Mouse (Mus musculus): ENCODE data around the gene Gm10912.

DNA sequence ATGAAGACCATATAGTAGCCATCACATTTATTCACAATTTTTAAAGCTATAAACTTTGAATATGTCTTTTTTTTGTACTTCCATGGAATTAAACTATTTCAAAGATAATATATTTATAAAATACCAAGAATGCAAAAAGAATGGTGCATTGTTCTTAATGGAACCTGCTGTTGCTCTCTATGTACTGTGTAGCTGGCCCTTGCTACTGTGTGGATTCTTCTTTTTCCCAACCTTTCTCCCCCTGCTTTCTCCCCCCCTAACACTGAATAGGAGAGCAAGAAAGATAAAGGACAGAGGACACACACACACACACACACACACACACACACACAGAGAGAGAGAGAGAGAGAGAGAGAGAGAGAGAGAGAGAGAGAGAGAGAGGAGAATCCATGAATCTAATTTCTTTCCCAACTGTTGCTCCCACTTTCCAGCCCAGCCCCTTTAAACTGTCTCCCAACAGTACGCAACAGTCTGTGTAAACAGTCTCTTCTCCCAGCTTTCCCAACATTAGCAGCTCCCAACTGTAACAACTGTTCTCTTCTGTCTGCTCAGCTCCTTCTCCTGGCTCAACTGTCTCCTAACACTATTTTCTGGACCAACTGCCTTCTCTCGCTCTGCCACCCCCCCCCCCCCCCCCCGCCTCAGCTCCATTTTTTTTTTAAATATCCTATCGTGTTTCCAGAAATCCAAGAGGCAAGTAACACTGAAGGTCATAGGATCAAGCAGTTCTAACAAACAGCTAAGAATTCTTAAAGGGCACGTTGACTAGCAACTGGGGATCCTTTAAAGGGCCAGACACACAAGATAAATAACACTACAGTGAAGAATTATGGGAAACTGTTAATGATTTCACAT lies 21.8 kb upstream of the Gm10912 start:
- TF ChIP-seq CTCF (IDR thresholded peaks at IDR 0.05; ENCODE audit: borderline replicate concordance, insufficient read depth, low read length), result no peak
- TF ChIP-seq POLR2A (IDR thresholded peaks at IDR 0.05; ENCODE audit: low read depth, low read length), result no peak
